ENCODE assay signal across 18 mouse cellular contexts in genomic region chr10:34171191-34171590, GRCm38 (mm10). TPM values are rescaled to one million over a fixed set of nuclear protein-coding genes. Genes with fewer than 3 reads are reported as not detected.
A peak's percentile ranks its signal among the peaks of the same experiment; 100 is the strongest.
DNase-seq lines count a peak whose midpoint lies in the region; ATAC-seq lines count a peak whose summit lies in the region.
"Had no signal": no experiment of that assay in that cellular context is flagged by ENCODE, and none has a peak within 500 bp of the region (broad histone marks: within the 10 kb centered on the region; RNA-seq: fewer than 3 reads in every experiment).

No protein-coding gene starts in this region.

- WGBS in macrophage (ENCODE audit: missing documents): 75% methylated on average over 3 of the region's 3 CpGs

- DNase-seq in CD4-positive helper T cell, adult 2 months (ENCODE audit: low read depth, low spot score): peak; percentile 73
- DNase-seq in thymus, postnatal 0 days (ENCODE audit: low spot score): peak; percentile 78
- no peak for DNase-seq in adrenal gland, adult (ENCODE audit: inconsistent age in 2 of 2, low spot score in 1 of 2)
- no peak for DNase-seq in urinary bladder, postnatal 10 days (ENCODE audit: low spot score)
- no peak for DNase-seq in gastrocnemius, postnatal 25 days
- DNase-seq: adrenal gland, postnatal 14 days; cerebellum, adult 9-10 months; left cerebral cortex, postnatal 4 days; liver, embryonic 13.5 days; right cerebral cortex, adult 18-20 months had no signal

- no peaks in the 10 kb centered on the region for H3K36me3 ChIP-seq in macrophage (ENCODE audit: inconsistent target)
- H3K36me3 ChIP-seq: embryonic facial prominence, embryonic 12.5 days; hindbrain, embryonic 12.5 days; intestine, embryonic 15.5 days; liver, embryonic 13.5 days had no signal

- peak overlapping the region; percentile 87 for H3K27ac ChIP-seq in macrophage
- H3K27ac ChIP-seq: embryonic facial prominence, embryonic 12.5 days; hindbrain, embryonic 12.5 days; intestine, embryonic 15.5 days; liver, embryonic 13.5 days; stomach, postnatal 0 days had no signal

- H3K79me2 ChIP-seq in macrophage (ENCODE audit: inconsistent target): peaks cover 95% of the 10 kb centered on the region

- H3K4me3 ChIP-seq in macrophage (ENCODE audit: inconsistent target): no peak overlapping the region
- H3K4me3 ChIP-seq: embryonic facial prominence, embryonic 12.5 days; hindbrain, embryonic 12.5 days; intestine, embryonic 15.5 days; liver, embryonic 13.5 days had no signal

- ATAC-seq in CD4-positive, CD25-positive, alpha-beta regulatory T cell, adult 4 months: peak; percentile 87
- ATAC-seq: forebrain, embryonic 16.5 days; intestine, embryonic 15.5 days; lung, postnatal 0 days had no signal

RNA-seq across cellular contexts. Expression of gene Dse, which starts 36.3 kb away (rescaled TPM):
- polyA plus RNA-seq in CD4-positive, CD25-positive, alpha-beta regulatory T cell, adult 4 months (2017; shearing (Covaris generic)): 1 to 10 TPM; 1.3 to 2.0 TPM
- 100 to 1,000 TPM; 111 to 566 (median 290) TPM for total RNA-seq in macrophage (2018; cell fraction: chromatin; rRNA removed)
- 100 to 1,000 TPM; 101 to 200 (median 136) TPM for total RNA-seq in macrophage (2018; cell fraction: cytosol; rRNA removed)
- 100 to 1,000 TPM; 148 to 576 (median 332) TPM for total RNA-seq in macrophage (2018; cell fraction: nucleus; rRNA removed)
- polyA plus RNA-seq in macrophage (2018): 52.7 to 100 TPM (median 77.5 TPM) in 3 replicates
- polyA plus RNA-seq in thymus, postnatal 0 days (2015; fragmentation: Nextera tagmentation; extraction: Ambion mirVana): 5.1 and 5.5 TPM in 2 replicates
- total RNA-seq in gastrocnemius, postnatal 25 days (2021): 1 to 10 TPM; 5.2 to 5.4 TPM

RNA-seq across cellular contexts. Expression of gene Calhm6, which starts 43.4 kb away (rescaled TPM):
- 10 to 100 TPM; 45.0 to 54.8 TPM for polyA plus RNA-seq in CD4-positive, CD25-positive, alpha-beta regulatory T cell, adult 4 months (2017; shearing (Covaris generic))
- 100 to 1,000 TPM in 1 of 26 experiments, 10 to 100 TPM in 21, 1 to 10 TPM in 4; 1.7 to 124 (median 34.1) TPM for total RNA-seq in macrophage (2018; cell fraction: chromatin; rRNA removed)
- 100 to 1,000 TPM in 18 of 26 experiments, 10 to 100 TPM in 8; 36.2 to 520 (median 218) TPM for total RNA-seq in macrophage (2018; cell fraction: cytosol; rRNA removed)
- total RNA-seq in macrophage (2018; cell fraction: nucleus; rRNA removed): 100 to 1,000 TPM in 15 of 26 experiments, 10 to 100 TPM in 10, 1 to 10 TPM in 1; 6.2 to 508 (median 112) TPM
- polyA plus RNA-seq in macrophage (2018): 7.2 to 99.9 TPM (median 13.6 TPM) in 3 replicates
- polyA plus RNA-seq in thymus, postnatal 0 days (2015; fragmentation: Nextera tagmentation; extraction: Ambion mirVana): 9.2 and 9.8 TPM in 2 replicates
- total RNA-seq in gastrocnemius, postnatal 25 days (2021): under 1 TPM in 1 of 2 experiments, not detected in 1; 0.24 TPM

Comparison
In these comparisons a context has a peak if more than half of its experiments do, and no peak if none do; other contexts are left out.
1. DNase-seq: peak in CD4-positive helper T cell, adult 2 months (single experiment) and thymus, postnatal 0 days (single experiment); none in adrenal gland, adult (0 of 2), urinary bladder, postnatal 10 days (single experiment) and gastrocnemius, postnatal 25 days (single experiment).